Mouse (Mus musculus): ENCODE data around the gene Scgb1b10. TPM values are rescaled to one million over a fixed set of nuclear protein-coding genes. Genes with fewer than 3 reads are reported as not detected.
"Not testable (repeated sequence)": the region's sequence is repeated elsewhere in the genome, so short reads cannot be mapped to it uniquely, and the experiment has no call there.

The Scgb1b10 gene
- total RNA-seq (2022), result not detected

GRCm38 (mm10) chr7:32100553-32100952 lies at the start of gene Scgb1b10:
TSS of gene Scgb1b10 (plus strand) at chr7:32100853.
- DNase-seq (ENCODE audit: low spot score in 2 of 2), result not testable (repeated sequence)

Other genes starting within 250 kb of the Scgb1b10 start
- not detected for gene Scgb2b11, start 110.3 kb downstream of the Scgb1b10 start, total RNA-seq (2022)
- not detected for gene Scgb1b11, start 122.0 kb downstream of the Scgb1b10 start, total RNA-seq (2022)
- gene Scgb2b12, start 226.4 kb downstream of the Scgb1b10 start, total RNA-seq (2022), result not detected
- gene Scgb1b12, start 233.3 kb downstream of the Scgb1b10 start, total RNA-seq (2022), result not detected